Mouse (Mus musculus) myocyte (in vitro differentiated cells): ENCODE data around the gene Sipa1l1.

Experiments
- E2F4 ChIP-seq: IDR thresholded peaks from one replicate; pipeline ENCODE4 v1.6.1; 2011; ENCODE audit warnings: mild to moderate bottlenecking, control low read depth, moderate library complexity; ENCODE audit not compliant: insufficient read depth
- MYOD1 ChIP-seq, 3 experiments: IDR thresholded peaks; one replicate each; pipeline ENCODE4 v1.6.1; 2011; ENCODE audit warnings: control low read depth in 2 of 3, low read depth in 2 of 3, mild to moderate bottlenecking in 2 of 3, moderate library complexity in 1 of 3; ENCODE audit not compliant: insufficient read length in 2 of 3, control insufficient read depth in 1 of 3
- MYOG ChIP-seq, 3 experiments: IDR thresholded peaks; one replicate each; pipeline ENCODE4 v1.6.1; 2011; ENCODE audit warnings: control low read depth in 2 of 3, low read depth in 2 of 3, mild to moderate bottlenecking in 2 of 3; ENCODE audit not compliant: insufficient read length in 2 of 3, control insufficient read depth in 1 of 3, insufficient read depth in 1 of 3
- POLR2A ChIP-seq: IDR thresholded peaks from one replicate; pipeline ENCODE4 v1.6.1; 2011; ENCODE audit warnings: low read depth, mild to moderate bottlenecking, control low read depth, moderate library complexity; ENCODE audit not compliant: insufficient read length
- SRF ChIP-seq: IDR thresholded peaks from one replicate; pipeline ENCODE4 v1.6.1; 2011; ENCODE audit warnings: low read depth; ENCODE audit not compliant: control insufficient read depth, insufficient read length
- TCF12 ChIP-seq: IDR thresholded peaks from one replicate; pipeline ENCODE4 v1.6.1; 2011; ENCODE audit warnings: mild to moderate bottlenecking, control low read depth; ENCODE audit not compliant: poor library complexity, insufficient read depth, severe bottlenecking

GRCm38 (mm10) chr12:82469706-82470361 lies 300.7 kb downstream of the Sipa1l1 start:
- no peak for TF ChIP-seq POLR2A
- TF ChIP-seq MYOG (IDR thresholded peaks at IDR 0.05; ENCODE audit: control insufficient read depth in 1 of 3, insufficient read depth in 1 of 3, insufficient read length in 2 of 3, low read depth in 2 of 3): no peak
- no peak for TF ChIP-seq MYOD1 (IDR thresholded peaks at IDR 0.05; ENCODE audit: control insufficient read depth in 1 of 3, insufficient read length in 2 of 3, low read depth in 2 of 3)
- TF ChIP-seq TCF12: no peak
- TF ChIP-seq SRF: no peak
- TF ChIP-seq E2F4: no peak
